Mouse (Mus musculus): Measurements from ENCODE around the gene Zfp429.
"Not testable (repeated sequence)": the region's sequence is repeated elsewhere in the genome, so short reads cannot be mapped to it uniquely, and the experiment has no call there.

Gene Zfp429

GRCm38 (mm10) chr13:67399183-67399903 lies at the start of gene Zfp429:
Gene Zfp429 (minus strand): TSS chr13:67399819.
- peak; percentile 34 for DNase-seq (ENCODE audit: low read depth)

- not testable (repeated sequence) for DNase-seq (ENCODE audit: low read depth)
These were observed 37.5 kb upstream of the Zfp429 start for GRCm38 (mm10) chr13:67437095-67437494.

- no peak for DNase-seq (ENCODE audit: low read depth)
These were observed 28.5 kb upstream of the Zfp429 start for GRCm38 (mm10) chr13:67428116-67428515.

GRCm38 (mm10) chr13:67425699-67426098 lies 26.1 kb upstream of the Zfp429 start:
- DNase-seq (ENCODE audit: low read depth), result not testable (repeated sequence)

- DNase-seq (ENCODE audit: low read depth), result not testable (repeated sequence)
These were observed 22.9 kb upstream of the Zfp429 start for GRCm38 (mm10) chr13:67422532-67422931.

GRCm38 (mm10) chr13:67421207-67421857 lies 21.7 kb upstream of the Zfp429 start, which contains the start of gene Zfp459:
Gene Zfp459 (minus strand): TSS chr13:67421418.
- no peak for DNase-seq (ENCODE audit: low read depth)

GRCm38 (mm10) chr13:67420558-67421206 lies 21.1 kb upstream of the Zfp429 start:
- DNase-seq (ENCODE audit: low read depth), result no peak

GRCm38 (mm10) chr13:67416811-67417210 lies 17.2 kb upstream of the Zfp429 start:
- DNase-seq (ENCODE audit: low read depth), result no peak

GRCm38 (mm10) chr13:67415759-67416158 lies 16.1 kb upstream of the Zfp429 start:
- no peak for DNase-seq (ENCODE audit: low read depth)

GRCm38 (mm10) chr13:67413634-67414033 lies 14.0 kb upstream of the Zfp429 start:
- DNase-seq (ENCODE audit: low read depth), result not testable (repeated sequence)

GRCm38 (mm10) chr13:67376255-67376654 lies 23.4 kb downstream of the Zfp429 start:
- not testable (repeated sequence) for DNase-seq (ENCODE audit: low read depth)

GRCm38 (mm10) chr13:67375050-67375911 lies 24.3 kb downstream of the Zfp429 start, which contains the start of the genes Gm28041 and Zfp456:
Gene Gm28041 (minus strand): TSS chr13:67375733.
Gene Zfp456 (minus strand): TSS chr13:67375810.
- peak; percentile 46 for DNase-seq (ENCODE audit: low read depth)

GRCm38 (mm10) chr13:67360131-67360744 lies 39.4 kb downstream of the Zfp429 start, which contains the start of the genes Gm28044 and Zfp953:
Gene Gm28044 (minus strand): TSS chr13:67360536.
Gene Zfp953 (minus strand): TSS chr13:67360605.
- peak; percentile 79 for DNase-seq (ENCODE audit: low read depth)

- no peak for DNase-seq (ENCODE audit: low read depth)
These were observed 47.8 kb downstream of the Zfp429 start for GRCm38 (mm10) chr13:67351854-67352253.

GRCm38 (mm10) chr13:67343422-67343821 lies 56.2 kb downstream of the Zfp429 start:
- DNase-seq (ENCODE audit: low read depth), result no peak

Measured in fibroblast of lung, adult 2 months (primary cell).